Mouse (Mus musculus): ENCODE data around the gene Creg1.
"Not testable (repeated sequence)": the region's sequence is repeated elsewhere in the genome, so short reads cannot be mapped to it uniquely, and the experiment has no call there.

Creg1 gene

DNA sequence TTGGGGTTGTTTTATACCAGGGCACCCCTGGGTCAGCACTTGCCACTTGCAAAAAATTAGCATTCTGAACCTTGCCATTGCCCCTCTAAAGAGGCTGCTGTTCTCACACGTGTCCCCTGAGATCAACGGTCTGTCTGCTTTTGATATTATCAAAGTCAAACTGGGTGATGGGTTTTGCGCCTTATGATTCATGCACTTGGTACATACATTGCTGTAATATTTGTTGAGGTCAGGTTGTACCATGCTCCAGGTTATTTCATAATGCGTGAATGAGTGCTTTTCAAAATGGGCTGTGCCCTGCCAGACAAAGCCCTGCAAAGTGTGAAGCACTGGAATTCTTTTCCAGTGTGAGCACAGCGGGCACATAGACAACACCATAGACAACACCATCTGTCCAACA is 11.7 kb upstream of the Creg1 start:
- DNase-seq = no peak

DNA sequence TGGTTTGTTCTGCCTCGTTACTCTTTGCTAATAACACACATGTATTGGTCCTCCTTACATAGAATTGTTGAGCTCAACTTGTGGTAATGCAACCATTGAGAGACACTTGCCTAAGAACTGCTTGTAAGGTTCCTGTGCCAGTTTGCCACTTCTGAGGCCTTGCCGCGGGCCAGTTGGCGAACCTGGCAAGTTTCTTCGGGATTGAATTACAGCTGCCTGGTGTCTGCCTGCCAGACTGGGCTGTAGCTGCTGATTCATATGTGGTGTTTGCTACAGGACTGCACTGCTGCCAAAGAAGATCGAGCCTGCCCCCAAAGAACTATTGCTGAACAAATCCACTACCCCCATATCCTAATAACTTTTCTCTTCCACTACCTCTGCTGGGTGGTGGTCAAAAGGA is 9.3 kb upstream of the Creg1 start:
- DNase-seq = no peak

DNA sequence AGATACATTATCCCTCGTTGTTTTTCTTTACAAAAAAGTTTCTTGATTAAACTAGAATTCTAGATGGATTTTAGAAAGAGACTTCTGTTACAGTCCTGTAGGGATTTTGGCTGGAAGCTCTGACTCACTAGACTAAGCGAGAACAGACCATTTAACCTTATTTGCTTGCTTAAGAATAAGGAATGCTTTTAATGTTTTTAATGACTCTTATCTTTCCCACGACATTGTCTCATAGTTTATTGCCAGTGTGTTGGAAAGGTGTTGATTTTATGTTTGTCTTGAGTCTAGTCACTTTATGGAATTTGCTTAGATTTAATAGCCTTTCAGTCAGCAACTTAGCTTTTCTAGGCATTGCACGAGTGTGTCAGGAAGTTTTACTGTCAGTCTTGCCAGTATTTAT is 8.4 kb upstream of the Creg1 start:
- DNase-seq = no peak

DNA sequence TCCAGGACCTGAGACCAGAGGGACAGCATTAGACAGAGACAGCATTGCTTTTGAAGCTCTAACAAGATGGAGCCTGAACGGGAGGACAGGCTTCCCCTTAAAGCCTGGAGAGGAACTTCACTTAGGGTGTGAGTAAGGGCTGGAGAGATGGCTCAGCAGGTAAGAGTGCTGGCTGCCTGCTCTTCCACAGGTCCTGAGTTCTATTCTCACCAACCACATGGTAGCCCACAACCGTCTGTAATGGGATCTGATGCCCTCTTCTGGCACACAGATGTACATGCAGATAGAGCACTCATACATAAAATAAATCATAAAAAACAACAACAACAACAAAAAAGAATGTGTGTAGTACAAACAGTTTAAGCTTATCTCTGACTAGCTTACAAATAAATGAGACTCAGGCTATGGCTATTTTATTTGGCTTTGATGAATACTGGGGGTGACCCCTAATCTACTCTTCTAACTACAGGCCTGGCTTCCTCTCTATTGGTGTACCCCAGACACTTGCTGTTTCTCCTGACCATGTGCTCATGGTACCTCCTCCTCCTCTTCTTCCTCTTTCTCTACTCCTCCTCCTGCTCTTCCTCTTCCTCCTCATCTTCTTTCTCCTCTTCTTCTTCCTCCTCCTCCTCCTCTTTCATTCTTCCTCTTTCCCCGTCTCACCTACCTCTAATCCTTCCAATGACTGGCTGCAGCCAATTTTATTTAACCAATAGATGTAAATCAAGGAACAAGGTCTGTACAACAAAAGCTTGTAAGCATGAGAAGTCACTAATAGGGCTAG is 1.8 kb upstream of the Creg1 start:
- no peak for DNase-seq

DNA sequence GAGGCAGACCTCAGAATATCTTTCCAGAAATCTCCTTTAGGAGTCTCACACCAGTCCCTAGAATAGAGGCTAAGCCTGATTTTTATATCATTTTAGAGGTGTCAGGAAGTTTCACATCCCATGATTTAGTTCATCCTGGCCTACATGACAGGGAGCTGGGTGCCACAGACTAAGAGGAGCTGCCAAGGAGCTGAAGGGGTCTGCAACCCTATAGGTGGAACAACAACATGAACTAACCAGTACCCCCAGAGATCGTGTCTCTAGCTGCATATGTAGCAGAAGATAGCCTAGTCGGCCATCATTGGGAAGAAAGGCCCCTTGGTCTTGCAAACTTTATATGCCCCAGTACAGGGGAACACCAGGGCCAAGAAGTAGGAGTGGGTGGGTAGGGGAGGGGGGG is 1.0 kb upstream of the Creg1 start:
- not testable (repeated sequence) for DNase-seq

DNA sequence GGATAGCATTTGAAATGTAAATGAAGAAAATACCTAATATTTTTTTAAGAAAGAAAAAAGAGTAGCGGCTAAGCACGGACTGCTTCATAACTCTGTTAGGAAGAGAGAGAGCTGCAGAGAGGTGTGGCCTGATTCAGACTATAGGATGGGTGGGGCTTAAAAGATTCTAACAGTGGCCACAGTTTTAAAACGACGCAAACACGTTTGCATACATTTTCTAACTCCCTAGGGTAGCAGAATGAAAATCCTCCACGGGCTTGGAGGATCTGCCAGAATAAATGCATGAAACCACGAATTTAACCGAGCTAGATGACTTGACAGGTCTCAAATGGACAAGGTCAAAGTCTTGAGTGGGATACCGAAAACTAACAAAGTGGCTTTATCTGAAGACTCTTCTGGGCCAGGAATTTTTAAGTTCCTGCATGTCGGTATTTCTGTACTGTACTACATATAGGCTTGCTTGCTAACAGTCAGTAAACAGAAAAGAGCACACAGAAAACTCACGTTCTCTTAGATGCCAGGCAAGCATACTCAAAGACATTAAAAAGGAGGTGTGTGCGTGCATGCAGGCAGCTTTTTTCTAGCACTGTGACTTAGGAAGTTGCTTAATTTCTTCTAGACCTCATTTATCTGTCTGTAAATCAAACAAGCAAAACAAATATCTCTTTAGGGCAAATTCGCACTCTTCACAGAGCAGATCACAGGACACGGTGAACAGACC is 472 bp upstream of the Creg1 start:
- no peak for DNase-seq

DNA sequence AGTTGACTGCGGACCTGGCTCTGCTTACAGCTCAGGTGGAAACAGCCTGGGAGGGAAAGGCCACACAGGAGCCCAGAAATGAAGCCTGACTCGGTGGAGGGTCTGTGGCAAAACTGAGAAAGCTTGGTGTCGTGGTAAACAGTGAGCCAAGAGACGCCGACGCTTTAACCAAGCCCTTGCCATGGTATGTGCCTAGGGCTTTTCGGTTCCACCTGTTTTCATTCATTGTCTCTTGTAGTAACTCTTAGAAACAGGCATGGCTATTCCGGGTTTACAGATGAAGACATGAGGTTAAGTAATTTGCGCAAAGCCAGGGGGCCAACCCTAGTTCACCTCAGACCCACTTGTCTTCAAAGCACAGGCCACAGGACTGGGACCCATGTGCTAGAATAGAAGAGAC is 1.0 kb downstream of the Creg1 start:
- DNase-seq = no peak

DNA sequence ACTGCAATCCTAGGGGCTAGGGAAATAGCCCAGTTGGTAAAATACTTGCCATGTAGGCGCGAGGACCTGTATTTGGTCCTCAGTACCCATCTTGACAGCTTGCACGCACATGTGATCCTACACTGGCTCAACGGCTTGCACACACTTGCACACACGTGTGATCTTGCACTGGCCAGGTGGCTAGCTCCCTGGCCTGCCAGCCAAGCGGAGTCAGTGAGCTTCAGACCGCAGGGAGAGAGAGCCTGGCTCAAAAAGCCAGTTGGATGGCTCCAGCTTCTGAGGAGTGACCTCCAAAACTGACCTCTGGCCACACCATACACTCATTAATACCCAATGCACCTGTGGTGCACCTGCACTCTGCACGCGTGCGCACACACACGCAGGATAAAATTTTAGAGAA is 1.5 kb downstream of the Creg1 start:
- no peak for DNase-seq

DNA sequence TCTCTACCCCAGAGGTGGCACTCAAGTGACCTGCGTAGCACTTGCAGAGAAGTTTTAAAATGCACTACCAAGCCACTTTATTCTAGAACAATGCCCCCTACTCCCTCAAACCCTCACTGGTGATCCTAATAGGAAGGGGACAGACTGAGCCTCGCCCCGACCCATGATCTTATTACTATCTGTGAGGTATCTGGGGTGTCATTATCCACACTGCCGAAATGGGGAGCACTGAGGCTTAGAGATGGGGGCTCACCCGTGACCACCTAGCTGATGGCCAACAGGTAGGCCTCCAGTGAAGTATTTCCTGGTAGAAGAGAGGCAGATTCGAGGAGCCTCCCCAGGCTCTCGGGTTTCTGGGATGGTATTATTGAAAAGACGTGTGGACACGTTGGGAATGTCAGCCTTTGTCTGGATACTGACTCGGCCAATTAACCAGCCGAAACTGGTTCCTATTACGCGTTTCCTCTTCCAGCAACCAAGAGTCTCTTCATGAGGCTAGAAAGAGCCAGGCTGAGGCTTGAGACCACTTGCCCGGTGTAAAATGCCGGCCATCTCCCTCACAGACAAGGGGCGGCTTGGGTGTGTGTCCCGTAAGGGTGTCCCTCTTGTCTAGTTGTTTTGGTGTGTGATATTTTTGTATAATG is 2.2 kb downstream of the Creg1 start:
- no peak for DNase-seq

DNA sequence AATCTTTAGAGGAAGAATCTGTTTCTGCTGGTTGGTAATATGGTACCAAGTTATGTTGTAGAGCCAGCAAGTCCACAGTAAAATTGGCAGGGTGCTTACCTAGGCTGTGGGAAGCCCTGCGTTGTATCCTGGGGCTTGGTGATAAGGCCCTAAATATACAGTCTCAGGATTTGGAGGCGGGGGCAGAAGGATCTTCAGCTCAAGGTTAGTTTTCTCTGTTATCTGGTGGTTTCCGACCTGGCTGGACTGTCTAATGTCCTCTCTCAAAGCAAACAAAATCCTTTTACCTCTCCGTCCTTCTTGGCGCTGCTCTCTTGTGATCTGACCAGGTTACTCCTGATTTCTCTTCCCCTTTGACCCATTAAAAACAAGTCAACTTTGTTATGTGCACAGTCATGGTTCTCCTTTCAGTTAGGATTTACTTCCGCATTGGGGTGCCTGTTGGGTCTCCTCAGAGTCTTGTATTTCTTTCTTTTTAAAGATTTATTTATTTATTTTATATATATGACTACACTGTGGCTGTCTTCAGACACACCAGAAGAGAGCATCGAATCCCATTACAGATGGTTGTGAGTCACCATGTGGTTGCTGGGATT is 2.8 kb downstream of the Creg1 start:
- no peak for DNase-seq

DNA sequence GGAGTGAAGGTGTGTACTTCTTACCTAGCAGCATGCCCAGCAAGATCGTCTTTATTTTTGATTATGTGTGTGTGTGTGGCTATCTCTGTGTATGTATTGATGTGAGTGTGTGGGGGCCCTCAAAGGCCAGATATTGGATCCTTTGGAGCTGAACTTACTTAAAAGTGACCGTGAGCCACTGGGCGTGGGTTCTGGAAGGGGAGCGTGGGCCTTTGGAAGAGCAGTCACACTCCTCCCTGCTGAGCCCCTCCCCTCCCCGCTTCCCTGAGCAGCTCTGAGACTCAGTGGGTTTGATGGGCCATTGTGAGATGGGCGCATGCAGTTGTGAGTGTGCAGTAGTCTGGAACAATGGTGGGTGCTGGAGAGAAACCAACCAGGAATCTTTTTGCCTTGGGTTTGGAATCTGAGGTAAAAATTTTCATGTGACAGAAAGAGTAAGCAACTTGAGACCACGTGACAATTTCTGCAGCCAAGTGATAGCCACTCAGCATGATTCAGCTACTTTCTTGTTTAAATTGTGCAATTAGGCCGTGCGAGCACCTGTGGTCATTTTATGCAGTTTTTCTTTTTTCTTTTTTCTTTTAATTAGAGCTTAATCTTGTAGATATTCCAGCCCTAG is 5.5 kb downstream of the Creg1 start:
- no peak for DNase-seq

DNA sequence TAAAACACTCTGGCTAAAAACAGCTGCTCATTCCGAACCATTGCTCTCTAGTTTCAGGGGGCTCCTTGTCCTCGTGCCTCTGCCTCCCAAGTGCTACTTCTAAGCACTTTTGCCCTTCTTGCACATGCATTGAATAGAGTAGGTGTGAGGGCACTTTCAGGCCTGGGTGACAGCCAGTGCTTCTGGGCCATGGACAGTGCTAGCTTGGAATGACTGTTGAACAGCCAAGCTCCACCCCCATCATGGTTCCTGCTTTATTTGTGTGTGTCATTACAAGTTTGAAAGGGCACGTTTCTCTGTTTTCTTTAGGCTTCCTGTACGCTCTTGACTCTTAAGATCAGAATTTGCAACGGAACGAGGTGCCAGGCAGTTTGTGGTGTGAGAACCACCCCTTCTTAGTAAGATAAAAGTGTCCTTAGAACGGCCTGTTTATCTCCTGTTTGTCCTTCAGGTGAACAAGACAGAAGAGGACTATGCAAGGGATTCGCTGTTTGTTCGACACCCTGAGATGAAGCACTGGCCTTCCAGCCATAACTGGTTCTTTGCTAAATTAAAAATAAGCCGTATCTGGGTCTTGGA is 6.7 kb downstream of the Creg1 start:
- DNase-seq = no peak

DNA sequence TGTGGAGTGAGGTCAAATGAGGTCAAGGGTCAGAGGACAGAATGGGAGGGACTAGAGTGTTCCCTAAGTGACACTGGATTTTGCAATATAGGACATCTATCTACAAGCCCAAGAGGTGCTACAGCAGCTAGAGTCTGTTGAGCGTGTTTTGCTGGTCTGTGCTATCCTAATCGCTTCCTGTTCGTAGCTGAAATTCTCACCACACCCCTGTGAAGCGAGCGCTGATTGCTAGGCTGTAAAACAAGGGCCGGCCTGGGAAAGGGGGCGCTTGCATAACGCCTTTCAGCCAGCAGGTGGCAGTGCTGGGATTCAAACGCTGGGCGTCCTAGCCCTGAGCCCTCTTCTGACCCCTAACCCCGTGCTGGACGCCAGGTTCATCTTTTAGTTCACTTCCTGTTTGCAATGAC is 7.9 kb downstream of the Creg1 start:
- DNase-seq = peak; percentile 71 to 82

DNA sequence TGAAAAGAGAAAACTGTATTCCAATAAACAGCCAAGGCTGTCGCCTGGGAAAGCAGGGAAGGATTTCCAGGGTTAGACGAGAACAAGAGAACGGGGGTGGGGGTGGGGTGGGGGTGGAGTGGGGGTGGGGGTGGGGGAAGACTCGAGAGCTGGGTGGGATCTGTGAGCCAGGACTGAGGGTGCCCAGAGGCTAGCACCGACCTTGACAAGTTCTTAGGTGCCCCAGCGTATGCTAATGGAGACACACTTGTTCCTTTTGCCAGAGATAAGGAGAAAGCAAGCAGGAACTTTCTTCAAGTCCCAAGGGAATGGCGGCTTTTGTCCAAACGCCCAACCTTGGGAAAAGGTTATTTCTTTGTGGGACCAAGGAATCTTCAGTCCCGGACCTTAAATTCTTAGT is 8.5 kb downstream of the Creg1 start:
- no peak for DNase-seq

DNA sequence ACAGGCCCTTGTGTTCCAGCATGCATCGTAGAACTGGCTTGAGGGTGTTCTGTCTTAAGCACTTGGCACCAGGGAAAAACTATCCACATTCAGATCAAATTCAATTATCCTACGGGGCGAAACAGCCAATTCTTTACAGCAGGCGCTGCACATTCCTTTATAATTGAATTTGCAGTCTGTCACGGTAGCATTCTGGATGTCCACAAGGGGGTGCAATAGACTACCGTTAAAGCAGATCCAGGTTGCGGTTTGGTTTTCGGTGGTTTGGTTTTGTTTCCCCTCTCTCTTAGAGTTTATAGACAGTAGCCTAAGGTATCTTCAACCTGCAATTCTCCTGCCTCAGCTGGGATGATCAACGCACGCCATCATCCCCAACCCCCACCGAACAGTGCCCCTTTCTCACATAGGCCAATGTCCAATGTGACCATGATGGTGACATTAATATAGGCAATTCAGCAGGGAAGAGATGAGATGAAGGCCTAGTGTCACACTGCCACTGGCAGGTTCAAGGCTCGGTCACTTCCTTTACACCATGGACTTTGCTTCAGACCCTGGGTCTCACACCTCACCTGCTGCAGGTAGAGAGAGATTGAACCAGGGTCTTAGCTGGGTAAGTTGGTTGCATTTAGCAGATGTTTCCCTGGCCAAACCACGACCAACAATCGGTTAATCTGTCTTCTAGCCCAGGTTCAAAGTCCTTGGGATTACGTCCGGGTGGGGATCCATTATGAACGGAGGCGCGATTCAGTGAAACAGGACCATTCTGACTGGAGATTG is 12.2 kb downstream of the Creg1 start:
- peak; percentile 40 to 59 for DNase-seq

DNA sequence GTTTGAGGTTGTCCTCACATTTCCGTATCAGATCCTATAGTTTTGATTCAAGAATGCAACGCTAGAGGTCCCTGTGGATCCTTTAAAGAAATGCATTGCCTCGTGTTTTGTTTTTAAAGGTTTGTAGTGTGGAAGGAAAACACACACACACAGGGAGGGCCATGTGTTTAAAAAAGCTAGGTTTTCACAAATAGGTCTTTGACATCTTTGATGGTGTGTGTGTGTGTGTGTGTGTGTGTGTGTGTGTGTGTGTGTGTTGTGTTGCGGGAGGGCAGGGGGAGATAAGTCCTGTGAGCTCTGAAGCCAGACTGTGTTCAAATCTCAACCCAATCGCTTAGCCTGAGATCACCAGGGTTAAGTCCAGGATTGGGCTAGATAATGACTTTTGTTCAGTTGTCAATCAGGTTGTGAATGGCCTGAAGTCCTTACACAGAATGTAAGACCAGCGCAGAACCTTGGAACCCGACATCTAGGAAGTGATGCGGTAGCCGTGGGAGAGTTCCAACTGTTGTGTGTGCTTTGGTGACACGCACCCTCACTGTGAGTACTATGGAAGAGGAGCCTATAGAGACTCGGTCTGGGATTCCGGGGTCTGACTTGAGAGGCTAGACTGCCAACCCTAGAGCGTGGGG is 16.5 kb downstream of the Creg1 start:
- no peak for DNase-seq

DNA sequence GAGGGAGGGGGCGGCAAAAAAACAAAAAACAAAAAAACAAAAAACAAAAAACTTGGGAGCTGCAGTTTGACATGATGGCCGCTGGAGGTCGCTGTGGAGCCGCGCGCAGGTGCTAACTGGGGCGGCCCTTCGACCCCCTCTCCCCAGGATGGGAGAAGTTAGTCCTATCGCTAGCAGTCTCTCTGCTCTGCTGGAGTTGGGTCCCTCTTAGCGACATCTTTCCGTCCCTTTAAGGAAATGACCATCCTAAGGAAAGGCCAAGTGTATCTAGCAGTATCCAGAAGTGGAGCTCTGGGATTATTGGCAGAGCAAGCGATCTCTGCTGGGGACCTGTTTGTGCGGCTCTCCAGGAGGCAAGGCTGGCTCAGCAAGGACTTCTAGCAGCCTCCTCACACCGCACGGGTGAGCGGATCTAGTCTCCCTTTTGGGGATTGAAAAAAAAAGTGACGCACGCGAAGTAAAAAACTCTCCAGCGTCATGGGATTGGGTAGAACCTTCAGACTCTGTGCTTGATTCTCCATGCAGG is 17.1 kb downstream of the Creg1 start:
- DNase-seq = peak; percentile 25 to 40

DNA sequence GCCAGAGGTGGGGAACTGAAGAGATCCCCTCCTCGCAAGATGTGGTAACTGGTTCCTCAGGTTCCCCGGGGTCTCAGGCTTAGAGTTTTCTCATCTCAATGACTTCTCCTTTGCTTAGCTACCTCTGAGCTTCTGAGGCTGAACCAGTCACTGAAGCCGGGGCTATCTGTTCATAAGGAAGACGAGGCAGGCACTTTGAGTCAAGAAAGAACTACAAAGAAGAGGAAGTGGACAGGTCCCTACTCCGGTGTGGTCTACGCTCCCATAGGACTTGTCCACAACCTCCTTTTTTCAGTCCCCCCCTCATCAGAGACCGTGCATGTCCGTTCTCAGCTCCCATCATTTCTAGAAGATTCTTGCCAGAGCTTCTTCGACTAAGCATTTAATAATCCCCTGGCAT is 17.9 kb downstream of the Creg1 start:
- DNase-seq = no peak

DNA sequence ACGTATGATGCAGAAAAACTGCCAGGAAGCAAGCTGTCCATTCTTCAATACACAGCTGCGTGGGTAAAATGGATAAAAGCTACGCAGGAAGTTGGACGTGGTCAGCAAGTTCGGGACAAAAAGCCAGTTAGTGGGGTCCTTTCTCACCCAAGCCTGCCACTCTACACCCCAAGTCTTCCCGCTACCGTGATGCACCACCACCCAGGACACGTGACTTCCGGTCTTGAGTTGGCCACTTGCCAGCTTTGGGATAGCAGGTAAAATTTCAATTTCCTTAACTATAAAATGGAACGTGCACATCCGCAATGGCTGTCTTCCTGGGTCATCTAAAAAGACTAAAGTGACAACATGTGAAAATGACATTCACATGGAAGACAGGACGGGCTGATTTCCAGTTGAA is 18.4 kb downstream of the Creg1 start:
- DNase-seq = no peak

DNA sequence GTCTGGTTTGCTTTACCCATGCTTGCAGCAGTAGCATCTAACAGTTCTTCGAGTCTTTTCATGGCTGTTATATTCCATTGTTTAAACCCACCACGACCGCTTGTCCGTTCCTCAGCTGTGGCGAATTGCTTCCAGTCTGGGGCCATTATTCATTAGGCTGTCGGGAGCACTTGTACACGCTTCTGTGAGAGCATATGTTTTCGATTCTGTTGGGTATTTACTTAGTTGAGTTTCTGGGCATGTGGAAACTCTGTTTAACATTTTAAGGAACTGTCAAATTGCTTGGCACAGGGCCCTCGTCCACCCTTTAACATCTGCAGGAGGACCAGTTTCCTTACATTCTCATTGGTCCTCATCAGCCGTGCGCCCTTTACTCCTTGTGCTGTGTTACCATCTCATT is 22.8 kb downstream of the Creg1 start:
- DNase-seq = no peak

DNA sequence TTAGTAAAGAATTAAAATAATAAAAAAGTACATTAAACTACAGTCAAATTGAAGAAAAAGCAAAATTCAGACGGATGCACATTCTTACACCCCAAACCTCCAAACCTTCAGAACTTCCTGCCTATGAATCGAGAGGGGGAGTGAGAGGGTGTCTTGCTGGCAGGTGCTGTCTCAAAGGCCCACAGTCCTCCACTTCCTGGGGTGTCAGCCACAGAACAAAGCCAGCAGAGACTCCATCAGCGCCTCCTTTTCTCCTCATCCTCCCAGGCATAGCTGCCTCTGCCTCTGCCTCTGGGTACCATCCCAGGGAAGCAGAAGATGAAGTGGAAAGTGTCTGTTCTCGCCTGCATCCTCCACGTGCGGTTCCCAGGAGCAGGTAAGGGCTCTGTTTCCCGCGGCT is 25.0 kb downstream of the Creg1 start, which contains the start of gene Cd247:
TSS of gene Cd247 (plus strand) at position 171 of the 400 bp plus-strand sequence.
- DNase-seq = no peak

All from cerebellum, postnatal 25 days (tissue).